Mouse (Mus musculus) MEL (cell line): Measurements from ENCODE around the gene Tent2. TPM values are rescaled to one million over a fixed set of nuclear protein-coding genes. Genes with fewer than 3 reads are reported as not detected.

Experiments
- DNase-seq: peaks from one replicate; pipeline ENCODE4 v3.0.0; 2011; ENCODE audit warnings: low read depth, low spot score
- H3K27ac ChIP-seq: 2 replicates; pipeline ENCODE4 v1.5.1; 2012; ENCODE audit warnings: low read depth, mild to moderate bottlenecking, control low read depth, low read length, moderate library complexity; ENCODE audit not compliant: control insufficient read depth
- H3K27me3 ChIP-seq, 2 experiments: fragments of 150-350 bp in 1 of 2; sonication (generic) in 1 of 2; 2 replicates each; pipeline ENCODE4 v1.6.1; 2012; ENCODE audit warnings: low read length in 2 of 2, mild to moderate bottlenecking in 2 of 2, improper control_type of control experiment in 1 of 2, moderate library complexity in 1 of 2; ENCODE audit not compliant: insufficient read depth in 2 of 2, control insufficient read depth in 1 of 2
- H3K36me3 ChIP-seq, 2 experiments: 2 replicates each; pipeline ENCODE4 v1.6.1; 2012 to 2014; ENCODE audit warnings: low read length in 2 of 2, improper control_type of control experiment in 1 of 2, inconsistent platforms in 1 of 2, mild to moderate bottlenecking in 1 of 2; ENCODE audit not compliant: insufficient read depth in 2 of 2, control insufficient read depth in 1 of 2
- H3K4me1 ChIP-seq, 2 experiments: fragments of 150-350 bp in 1 of 2; sonication (generic) in 1 of 2; 2 replicates each; pipeline ENCODE4 v1.6.1; 2012; ENCODE audit warnings: low read length in 2 of 2, improper control_type of control experiment in 1 of 2, mild to moderate bottlenecking in 1 of 2; ENCODE audit not compliant: insufficient read depth in 2 of 2, control insufficient read depth in 1 of 2
- H3K4me3 ChIP-seq, 2 experiments: fragments of 150-350 bp in 1 of 2; sonication (generic) in 1 of 2; 2 replicates each; pipeline ENCODE4 v1.5.1; 2012; ENCODE audit warnings: low read depth in 2 of 2, low read length in 2 of 2, mild to moderate bottlenecking in 2 of 2, moderate library complexity in 2 of 2, control low read depth in 1 of 2, improper control_type of control experiment in 1 of 2; ENCODE audit not compliant: control insufficient read depth in 1 of 2, insufficient read depth in 1 of 2
- H3K79me2 ChIP-seq: 2 replicates; pipeline ENCODE4 v1.6.1; 2012; ENCODE audit warnings: mild to moderate bottlenecking, low read length, moderate library complexity; ENCODE audit not compliant: control insufficient read depth, poor library complexity, insufficient read depth
- H3K9ac ChIP-seq: 2 replicates; pipeline ENCODE4 v1.6.1; 2012; ENCODE audit warnings: low read depth, mild to moderate bottlenecking, control low read depth, low read length, moderate library complexity; ENCODE audit not compliant: control insufficient read depth, poor library complexity, severe bottlenecking
- H3K9me3 ChIP-seq: fragments of 150-350 bp; sonication (generic); replicated peaks from 2 replicates; pipeline ENCODE4 v1.6.1; 2012; ENCODE audit warnings: mild to moderate bottlenecking, low read length, improper control_type of control experiment, moderate library complexity; ENCODE audit not compliant: insufficient read depth
- BHLHE40 ChIP-seq: IDR thresholded peaks from 2 replicates; pipeline ENCODE4 v1.6.1; 2012; ENCODE audit warnings: low read depth, mild to moderate bottlenecking, inconsistent platforms, low read length, improper control_type of control experiment, borderline replicate concordance
- CTCF ChIP-seq, 3 experiments: IDR thresholded peaks in 2 of 3; conservative IDR thresholded peaks in 1 of 3; 2 replicates each; pipeline ENCODE4 v1.5.1; 2011 to 2012; ENCODE audit warnings: low read length in 3 of 3, low read depth in 2 of 3, mild to moderate bottlenecking in 2 of 3, improper control_type of control experiment in 1 of 3, inconsistent platforms in 1 of 3, mixed read lengths in 1 of 3, moderate library complexity in 1 of 3; ENCODE audit not compliant: control insufficient read depth in 1 of 3, insufficient read depth in 1 of 3, poor library complexity in 1 of 3, severe bottlenecking in 1 of 3
- E2F4 ChIP-seq: IDR thresholded peaks from 2 replicates; pipeline ENCODE4 v1.6.1; 2011; ENCODE audit warnings: low read depth, low read length, improper control_type of control experiment, borderline replicate concordance
- ELF1 ChIP-seq: IDR thresholded peaks from 2 replicates; pipeline ENCODE4 v1.6.1; 2014; ENCODE audit warnings: low read depth, mild to moderate bottlenecking, inconsistent platforms, low read length, improper control_type of control experiment, moderate library complexity
- JUND ChIP-seq: IDR thresholded peaks from 2 replicates; pipeline ENCODE4 v1.6.1; 2011; ENCODE audit warnings: low read depth, mild to moderate bottlenecking, improper control_type of control experiment, low read length
- KAT2A ChIP-seq: conservative IDR thresholded peaks from 2 replicates; pipeline ENCODE4 v1.6.1; 2012; ENCODE audit warnings: low read depth, low read length, improper control_type of control experiment, inconsistent platforms
- MAFK ChIP-seq: IDR thresholded peaks from 2 replicates; pipeline ENCODE4 v1.6.1; 2011; ENCODE audit warnings: low read depth, mild to moderate bottlenecking, low read length, improper control_type of control experiment, borderline replicate concordance
- MYB ChIP-seq: IDR thresholded peaks from 2 replicates; pipeline ENCODE4 v1.6.1; 2011; ENCODE audit warnings: mild to moderate bottlenecking, low read depth, low read length, improper control_type of control experiment
- MYC ChIP-seq: IDR thresholded peaks from 2 replicates; pipeline ENCODE4 v1.6.1; 2011; ENCODE audit warnings: low read depth, mild to moderate bottlenecking, low read length, improper control_type of control experiment, moderate library complexity
- NELFE ChIP-seq: IDR thresholded peaks from 2 replicates; pipeline ENCODE4 v1.6.1; 2011; ENCODE audit warnings: low read depth, low read length, improper control_type of control experiment
- NRF1 ChIP-seq: IDR thresholded peaks from 2 replicates; pipeline ENCODE4 v1.6.1; 2014; ENCODE audit warnings: low read depth, mild to moderate bottlenecking, inconsistent platforms, low read length, improper control_type of control experiment, moderate library complexity; ENCODE audit not compliant: poor library complexity, insufficient read depth, severe bottlenecking
- POLR2AphosphoS2 ChIP-seq: IDR thresholded peaks from 2 replicates; pipeline ENCODE4 v1.6.1; 2011; ENCODE audit warnings: low read length, improper control_type of control experiment
- RAD21 ChIP-seq: IDR thresholded peaks from 2 replicates; pipeline ENCODE4 v1.6.1; 2011; ENCODE audit warnings: mild to moderate bottlenecking, low read depth, low read length, improper control_type of control experiment
- RCOR1 ChIP-seq: IDR thresholded peaks from 2 replicates; pipeline ENCODE4 v1.6.1; 2012; ENCODE audit warnings: low read depth, mild to moderate bottlenecking, inconsistent platforms, low read length, improper control_type of control experiment
- TAL1 ChIP-seq: IDR thresholded peaks from 2 replicates; pipeline ENCODE4 v1.6.1; 2012; ENCODE audit warnings: mild to moderate bottlenecking, inconsistent platforms, low read length, moderate library complexity, mixed read lengths
- TBP ChIP-seq: IDR thresholded peaks from 2 replicates; pipeline ENCODE4 v1.8.0; 2011; ENCODE audit warnings: low read depth, low read length, improper control_type of control experiment
- TCF12 ChIP-seq: IDR thresholded peaks from 2 replicates; pipeline ENCODE4 v1.6.1; 2014; ENCODE audit warnings: low read depth, mild to moderate bottlenecking, inconsistent platforms, low read length, improper control_type of control experiment, moderate library complexity
- UBTF ChIP-seq: IDR thresholded peaks from 2 replicates; pipeline ENCODE4 v1.6.1; 2012; ENCODE audit warnings: low read depth, mild to moderate bottlenecking, inconsistent platforms, low read length, improper control_type of control experiment, moderate library complexity, borderline replicate concordance; ENCODE audit not compliant: insufficient read depth
- USF1 ChIP-seq: IDR thresholded peaks from 2 replicates; pipeline ENCODE4 v1.6.1; 2014; ENCODE audit warnings: low read depth, mild to moderate bottlenecking, inconsistent platforms, low read length, improper control_type of control experiment, moderate library complexity
- USF2 ChIP-seq, 2 experiments: IDR thresholded peaks; 2 replicates each; pipeline ENCODE4 v1.6.1; 2011 to 2012; ENCODE audit warnings: improper control_type of control experiment in 2 of 2, low read length in 2 of 2, borderline replicate concordance in 1 of 2, inconsistent platforms in 1 of 2, low read depth in 1 of 2, mild to moderate bottlenecking in 1 of 2; ENCODE audit not compliant: insufficient read depth in 1 of 2
- ZC3H11A ChIP-seq: IDR thresholded peaks from 2 replicates; pipeline ENCODE4 v1.6.1; 2012; ENCODE audit warnings: low read depth, mild to moderate bottlenecking, inconsistent platforms, low read length, improper control_type of control experiment
- polyA plus RNA-seq, 2 experiments: library from polyadenylated mRNA; stranded (reverse) in 1 of 2; unstranded in 1 of 2; fragments of >175 nt in 1 of 2; fragments of >200 nt in 1 of 2; gene quantifications; 2 replicates each; pipeline versions ENCODE4 v1.2.1 to v1.2.4; 2012; ENCODE audit warnings: low replicate concordance in 2 of 2, low read depth in 1 of 2; ENCODE audit not compliant: insufficient read length in 2 of 2, insufficient read depth in 1 of 2, missing spikeins in 1 of 2
- total RNA-seq: library from RNA; depleted of rRNA; stranded (reverse); fragments of 300-350 nt; gene quantifications from 2 replicates; pipeline ENCODE4 v1.2.3, GENCODE M21; 2012

Tent2 gene
- total and polyA plus RNA-seq, 3 experiments = 13.0 to 39.2 TPM; not detected in 1

DNA sequence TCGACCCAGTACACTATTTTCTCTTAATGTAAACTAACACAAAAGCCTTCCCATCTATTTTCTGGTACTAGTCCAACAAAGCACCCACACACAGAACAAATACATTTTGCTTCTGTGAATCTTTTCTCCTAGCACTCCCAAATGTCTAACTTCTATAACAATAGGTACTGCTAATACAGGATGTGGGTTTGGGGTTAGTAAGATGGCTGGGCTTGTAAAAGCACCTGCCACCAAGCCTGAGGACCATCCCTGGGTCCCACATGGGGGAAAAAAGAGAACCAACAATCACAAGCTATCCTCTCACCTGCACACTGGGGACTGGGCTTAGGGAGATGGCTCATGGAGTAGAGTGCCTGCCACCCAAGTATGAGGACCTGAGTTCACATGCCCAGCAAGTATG, 38.9 kb downstream of the Tent2 start:
- H3K79me2 ChIP-seq = no peaks in the 10 kb centered on the region
- DNase-seq = no peak

DNA sequence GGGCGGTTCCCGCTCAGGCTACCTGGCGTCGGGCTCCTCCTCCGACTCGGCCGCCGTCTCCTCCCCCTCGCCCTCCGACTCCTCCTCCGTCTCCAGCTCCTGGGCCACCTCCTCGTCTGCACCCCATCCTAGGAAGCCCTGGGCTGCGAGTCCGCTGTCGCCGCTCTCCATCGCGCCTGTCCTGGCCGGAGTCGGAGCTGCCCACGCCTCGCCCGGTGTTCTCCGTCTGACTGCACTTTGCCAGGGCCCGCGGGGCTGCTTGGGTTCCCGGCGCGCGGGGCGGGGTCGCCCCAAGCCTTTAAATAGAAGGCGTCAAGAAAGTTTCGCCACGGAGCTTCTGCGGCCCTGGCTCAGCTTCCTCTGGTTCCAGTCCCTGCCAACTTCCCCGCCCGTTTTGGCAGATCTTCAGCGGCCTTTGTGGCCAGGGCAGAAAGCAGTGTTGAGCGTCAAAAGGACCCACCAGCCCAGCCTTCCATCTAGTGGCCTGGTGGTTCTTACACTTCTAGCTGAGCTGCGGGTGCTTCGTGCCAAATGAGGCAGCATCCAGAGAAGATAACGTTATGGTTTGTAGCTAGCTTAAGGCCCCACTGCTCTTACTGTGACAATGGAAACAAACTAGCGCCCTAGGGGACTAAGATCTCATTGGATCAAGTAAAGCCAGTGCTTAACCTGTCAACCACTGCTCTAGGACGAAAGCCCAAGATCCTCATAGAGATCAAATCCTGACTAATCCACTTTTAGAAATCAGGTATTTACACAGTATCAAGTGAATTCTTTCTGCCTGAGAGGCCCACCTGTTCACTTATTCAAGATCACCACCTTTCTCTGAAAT, 47.6 kb downstream of the Tent2 start, which contains the start of gene Cmya5:
Cmya5 (minus strand) TSS at position 389 of the 832 bp plus-strand sequence.
- no peak within 1 kb of the TSS for H3K4me3 ChIP-seq
- no peaks in the 10 kb centered on the region for H3K79me2 ChIP-seq
- H3K27me3 ChIP-seq = no peaks in the 10 kb centered on the region
- no peak for TF ChIP-seq POLR2AphosphoS2
- TF ChIP-seq TAL1 = no peak
- TF ChIP-seq MYB = no peak
- no peak for TF ChIP-seq ZC3H11A
- TF ChIP-seq NELFE = no peak
- no peaks in the 10 kb centered on the region for H3K4me1 ChIP-seq
- no peak within 1 kb of the TSS for H3K9ac ChIP-seq
- peak; percentile 10 for DNase-seq
- no peak within 1 kb of the TSS for H3K27ac ChIP-seq
- H3K36me3 ChIP-seq = peaks cover 0 to 2% of the 10 kb centered on the region in 2 experiments; a peak in 1 of 4 replicates
- H3K9me3 ChIP-seq = no peaks in the 10 kb centered on the region

More for the DNA sequence above, 38.9 kb downstream of the Tent2 start:
- no peaks in the 10 kb centered on the region for H3K27me3 ChIP-seq
- H3K9ac ChIP-seq = no peak overlapping the region
- H3K4me1 ChIP-seq = no peaks in the 10 kb centered on the region
- H3K27ac ChIP-seq = no peak overlapping the region
- H3K36me3 ChIP-seq = peaks cover 0 to 35% of the 10 kb centered on the region in 2 experiments; a peak in 2 of 4 replicates
- no peak overlapping the region for H3K4me3 ChIP-seq
- H3K9me3 ChIP-seq = no peaks in the 10 kb centered on the region
- TF ChIP-seq TBP = no peak
- TF ChIP-seq MYC = no peak
- TF ChIP-seq JUND = no peak
- no peak for TF ChIP-seq BHLHE40
- TF ChIP-seq E2F4 = no peak

DNA sequence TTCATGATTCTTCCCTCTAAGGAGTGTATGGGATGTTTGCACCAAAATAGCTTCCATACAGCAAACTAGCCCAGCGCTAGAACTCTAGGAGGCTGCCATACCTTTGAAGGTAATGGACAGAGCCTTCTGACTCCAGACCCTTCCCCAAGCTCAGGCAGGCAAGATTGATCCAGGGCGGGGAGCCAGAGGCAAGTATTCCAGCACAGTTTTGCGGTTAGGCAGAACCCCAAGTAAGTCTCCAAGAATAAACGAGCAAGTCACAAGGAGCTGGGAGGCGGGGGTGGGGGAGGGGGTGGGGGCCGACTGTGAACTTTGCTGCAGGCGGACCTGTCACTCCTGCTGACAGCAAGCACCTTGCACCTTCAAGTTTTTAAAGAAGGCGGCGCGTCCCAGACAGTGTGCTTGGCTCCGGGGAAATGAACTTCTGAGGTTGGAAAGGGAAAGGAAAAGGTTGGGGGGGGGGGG, 48.3 kb downstream of the Tent2 start:
- no peak for DNase-seq
- Histone ChIP-seq H3K36me3 (peaks cover 0 to 2% of the 10 kb centered on the region in 2 experiments; a peak in 1 of 4 replicates), H3K4me3 (no peak overlapping the region), H3K9ac (no peak overlapping the region), H3K27ac (no peak overlapping the region), H3K9me3 (no peaks in the 10 kb centered on the region), H3K27me3 (no peaks in the 10 kb centered on the region), H3K79me2 (no peaks in the 10 kb centered on the region), H3K4me1 (no peaks in the 10 kb centered on the region)
- TF ChIP-seq MAFK (no peak), USF2 (IDR thresholded peaks at IDR 0.05; ENCODE audit: borderline replicate concordance in 1 of 2, insufficient read depth in 1 of 2, low read depth in 1 of 2, low read length in 2 of 2) (no peak), JUND (no peak), ZC3H11A (no peak), TCF12 (no peak), UBTF (no peak), RCOR1 (no peak), CTCF (IDR thresholded peaks at IDR 0.05 in 2 of 3, conservative IDR thresholded peaks at IDR 0.05 in 1 of 3; ENCODE audit: control insufficient read depth in 1 of 3, insufficient read depth in 1 of 3, low read depth in 2 of 3, low read length in 3 of 3, poor library complexity in 1 of 3, severe bottlenecking in 1 of 3) (no peak), KAT2A (no peak), NRF1 (no peak), TBP (no peak), RAD21 (no peak), USF1 (no peak), POLR2AphosphoS2 (no peak), MYB (no peak), ELF1 (no peak)
